24 mouse cellular contexts compared by ENCODE assay signal in genomic region chr2:179706616-179707015, GRCm38 (mm10).
DNase-seq lines count a peak whose midpoint lies in the region; ATAC-seq lines count a peak whose summit lies in the region.
"Had no signal": no experiment of that assay in that cellular context is flagged by ENCODE, and none has a peak within 500 bp of the region (broad histone marks: within the 10 kb centered on the region; RNA-seq: fewer than 3 reads in every experiment).

No protein-coding gene starts in this region.

- no peak overlapping the region for H3K4me2 ChIP-seq in midbrain, embryonic 11.5 days
- H3K4me2 ChIP-seq in midbrain, embryonic 14.5 days (ENCODE audit: low read length), result no peak overlapping the region
- H3K4me2 ChIP-seq: embryonic facial prominence, embryonic 13.5 days; embryonic facial prominence, embryonic 15.5 days; forebrain, embryonic 12.5 days had no signal

- H3K27ac ChIP-seq in midbrain, embryonic 11.5 days (ENCODE audit: low read depth, low read length), result no peak overlapping the region
- H3K27ac ChIP-seq in midbrain, embryonic 14.5 days (replicated peaks; ENCODE audit: low read depth, low read length), result no peak overlapping the region
- H3K27ac ChIP-seq: embryonic facial prominence, embryonic 13.5 days; embryonic facial prominence, embryonic 15.5 days; forebrain, embryonic 10.5 days; forebrain, embryonic 12.5 days had no signal

- no peaks in the 10 kb centered on the region for H3K36me3 ChIP-seq in midbrain, embryonic 11.5 days (ENCODE audit: control insufficient read depth, insufficient read depth, low read length)
- H3K36me3 ChIP-seq in midbrain, embryonic 14.5 days (ENCODE audit: control insufficient read depth, insufficient read depth, low read length), result no peaks in the 10 kb centered on the region
- H3K36me3 ChIP-seq: embryonic facial prominence, embryonic 13.5 days; embryonic facial prominence, embryonic 15.5 days; forebrain, embryonic 10.5 days; forebrain, embryonic 12.5 days; G1E had no signal

- no peaks in the 10 kb centered on the region for H3K4me1 ChIP-seq in midbrain, embryonic 11.5 days (ENCODE audit: control insufficient read depth, insufficient read depth, low read length)
- peaks cover 8% of the 10 kb centered on the region for H3K4me1 ChIP-seq in midbrain, embryonic 14.5 days (ENCODE audit: control insufficient read depth, insufficient read depth, low read length)
- H3K4me1 ChIP-seq: embryonic facial prominence, embryonic 13.5 days; embryonic facial prominence, embryonic 15.5 days had no signal

- DNase-seq in cerebellum, adult 11 months, result peak; percentile 22
- no peak for DNase-seq in cerebellum, adult 8-10 months
- peak; percentile 22 for DNase-seq in cerebellum, adult 9-10 months
- DNase-seq in cerebellum, postnatal 4 days (ENCODE audit: low spot score in 2 of 2), result no peak
- peak; percentile 56 for DNase-seq in midbrain, embryonic 11.5 days (ENCODE audit: low spot score, missing footprints)
- DNase-seq in midbrain, embryonic 14.5 days, result no peak
- DNase-seq: adrenal gland, adult 8-10 months; adrenal gland, postnatal 14 days; adrenal gland, postnatal 36 days; B cell, adult 2 months; cerebellum, postnatal 10 days; embryo, embryonic 11 days had no signal

- WGBS in midbrain, embryonic 11.5 days, result 93% methylated on average over 3 of the region's 3 CpGs
- 93% methylated on average over 3 of the region's 3 CpGs for WGBS in midbrain, embryonic 14.5 days

- H3K9ac ChIP-seq in midbrain, embryonic 11.5 days (ENCODE audit: low read length), result no peak overlapping the region
- H3K9ac ChIP-seq in midbrain, embryonic 14.5 days (replicated peaks; ENCODE audit: low read length), result no peak overlapping the region
- H3K9ac ChIP-seq: embryonic facial prominence, embryonic 13.5 days; embryonic facial prominence, embryonic 15.5 days; forebrain, embryonic 12.5 days had no signal

- H3K9me3 ChIP-seq in midbrain, embryonic 11.5 days (ENCODE audit: control insufficient read depth, low read length), result no peaks in the 10 kb centered on the region
- no peaks in the 10 kb centered on the region for H3K9me3 ChIP-seq in midbrain, embryonic 14.5 days (ENCODE audit: control insufficient read depth, low read length)
- H3K9me3 ChIP-seq: embryonic facial prominence, embryonic 13.5 days; embryonic facial prominence, embryonic 15.5 days; forebrain, embryonic 12.5 days had no signal

- no peak overlapping the region for H3K4me3 ChIP-seq in midbrain, embryonic 11.5 days (ENCODE audit: low read depth, low read length)
- no peak overlapping the region for H3K4me3 ChIP-seq in midbrain, embryonic 14.5 days (replicated peaks; ENCODE audit: low read depth, low read length)
- H3K4me3 ChIP-seq: embryonic facial prominence, embryonic 13.5 days; embryonic facial prominence, embryonic 15.5 days; erythroblast, embryonic 14.5 days; forebrain, embryonic 10.5 days; forebrain, embryonic 12.5 days had no signal

- no peaks in the 10 kb centered on the region for H3K27me3 ChIP-seq in midbrain, embryonic 11.5 days (ENCODE audit: control insufficient read depth, insufficient read depth, low read length)
- H3K27me3 ChIP-seq in midbrain, embryonic 14.5 days (ENCODE audit: control insufficient read depth, insufficient read depth, low read length), result no peaks in the 10 kb centered on the region
- H3K27me3 ChIP-seq: CH12.LX; embryonic facial prominence, embryonic 13.5 days; forebrain, embryonic 12.5 days had no signal

- no peak for ATAC-seq in midbrain, embryonic 11.5 days (ENCODE audit: low FRiP score)
- ATAC-seq in midbrain, embryonic 14.5 days (ENCODE audit: low FRiP score, low TSS enrichment), result no peak
- ATAC-seq: activated CD4-positive, CD25-positive, alpha-beta regulatory T cell, adult 4 months; CD4-positive, CD25-positive, alpha-beta regulatory T cell, adult 4 months; forebrain, embryonic 14.5 days; forebrain, embryonic 16.5 days; Patski had no signal

Comparison
In these comparisons a context has a peak if more than half of its experiments do, and no peak if none do; other contexts are left out.
1. DNase-seq: peak in cerebellum, adult 11 months (single experiment), cerebellum, adult 9-10 months (single experiment) and midbrain, embryonic 11.5 days (single experiment); none in cerebellum, adult 8-10 months (single experiment), cerebellum, postnatal 4 days (0 of 2) and midbrain, embryonic 14.5 days (single experiment).